Mouse (Mus musculus): ENCODE results near the gene Sel1l2. TPM values are rescaled to one million over a fixed set of nuclear protein-coding genes. Genes with fewer than 3 reads are reported as not detected.

The Sel1l2 gene
- not detected in 2 replicates for polyA plus RNA-seq (2015; fragmentation: Nextera tagmentation; extraction: Ambion mirVana)

GRCm38 (mm10) chr2:140389525-140389924 lies at the start of gene Sel1l2:
Sel1l2 (minus strand) TSS chr2:140389706.
- Histone ChIP-seq H3K27me3 (ENCODE audit: insufficient read depth, low read length) (no peaks in the 10 kb centered on the region), H3K4me3 (ENCODE audit: low read length) (no peak within 1 kb of the TSS), H3K9ac (replicated peaks; ENCODE audit: low read length) (no peak within 1 kb of the TSS), H3K36me3 (ENCODE audit: insufficient read depth, low read length) (no peaks in the 10 kb centered on the region), H3K27ac (ENCODE audit: low read length) (no peak within 1 kb of the TSS), H3K4me1 (ENCODE audit: insufficient read depth, low read length) (no peaks in the 10 kb centered on the region), H3K9me3 (ENCODE audit: low read length) (no peaks in the 10 kb centered on the region), H3K4me2 (replicated peaks; ENCODE audit: low read depth, low read length) (no peak within 1 kb of the TSS)
- WGBS = 28% methylated on average over 4 of the region's 4 CpGs
- no peak for ATAC-seq (ENCODE audit: low FRiP score, low TSS enrichment)

- no peak for ATAC-seq (ENCODE audit: low FRiP score, low TSS enrichment)
- Histone ChIP-seq H3K9ac (replicated peaks; ENCODE audit: low read length) (no peak overlapping the region), H3K4me3 (ENCODE audit: low read length) (no peak overlapping the region), H3K27me3 (ENCODE audit: insufficient read depth, low read length) (no peaks in the 10 kb centered on the region), H3K4me2 (replicated peaks; ENCODE audit: low read depth, low read length) (no peak overlapping the region), H3K4me1 (ENCODE audit: insufficient read depth, low read length) (no peaks in the 10 kb centered on the region), H3K9me3 (ENCODE audit: low read length) (no peaks in the 10 kb centered on the region), H3K27ac (ENCODE audit: low read length) (no peak overlapping the region), H3K36me3 (ENCODE audit: insufficient read depth, low read length) (no peaks in the 10 kb centered on the region)
- 71% methylated on average over 4 of the region's 4 CpGs for WGBS
These were observed 49.6 kb upstream of the Sel1l2 start for GRCm38 (mm10) chr2:140439081-140439480.

- WGBS = 25% methylated on average over 4 of the region's 4 CpGs
- Histone ChIP-seq H3K36me3 (ENCODE audit: insufficient read depth, low read length) (no peaks in the 10 kb centered on the region), H3K4me3 (ENCODE audit: low read length) (no peak overlapping the region), H3K9me3 (ENCODE audit: low read length) (no peaks in the 10 kb centered on the region), H3K4me1 (ENCODE audit: insufficient read depth, low read length) (no peaks in the 10 kb centered on the region), H3K27me3 (ENCODE audit: insufficient read depth, low read length) (no peaks in the 10 kb centered on the region), H3K9ac (replicated peaks; ENCODE audit: low read length) (no peak overlapping the region), H3K27ac (ENCODE audit: low read length) (no peak overlapping the region), H3K4me2 (replicated peaks; ENCODE audit: low read depth, low read length) (no peak overlapping the region)
- ATAC-seq (ENCODE audit: low FRiP score, low TSS enrichment) = peak; percentile 51; the same call in 1 of the 2 replicates
These were observed 37.8 kb upstream of the Sel1l2 start for GRCm38 (mm10) chr2:140427283-140427682.

DNA sequence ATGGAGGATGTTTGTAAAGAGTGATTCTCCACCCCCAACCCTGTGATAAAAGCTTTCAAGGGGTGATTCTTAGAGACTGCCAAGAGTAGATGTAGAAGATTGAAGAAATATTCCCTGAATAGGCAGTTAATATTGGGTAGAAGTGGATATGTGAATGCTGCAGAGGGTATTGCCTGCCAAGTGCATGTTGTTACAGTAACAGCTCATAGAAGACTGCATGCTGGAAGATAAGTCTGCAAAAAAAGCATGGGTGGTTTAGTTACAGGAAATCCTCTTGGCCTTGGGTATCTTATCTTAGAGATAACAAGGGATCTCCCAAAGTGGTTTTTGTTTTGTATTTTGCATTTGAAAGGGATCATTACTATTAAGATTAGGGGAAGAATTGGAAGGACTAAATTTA lies 36.3 kb upstream of the Sel1l2 start:
- Histone ChIP-seq H3K4me1 (ENCODE audit: insufficient read depth, low read length) (no peaks in the 10 kb centered on the region), H3K27ac (ENCODE audit: low read length) (no peak overlapping the region), H3K9ac (replicated peaks; ENCODE audit: low read length) (no peak overlapping the region), H3K9me3 (ENCODE audit: low read length) (no peaks in the 10 kb centered on the region), H3K4me2 (replicated peaks; ENCODE audit: low read depth, low read length) (no peak overlapping the region), H3K36me3 (ENCODE audit: insufficient read depth, low read length) (no peaks in the 10 kb centered on the region), H3K4me3 (ENCODE audit: low read length) (no peak overlapping the region), H3K27me3 (ENCODE audit: insufficient read depth, low read length) (no peaks in the 10 kb centered on the region)
- no peak for ATAC-seq (ENCODE audit: low FRiP score, low TSS enrichment)

GRCm38 (mm10) chr2:140395744-140396231 lies 6.3 kb upstream of the Sel1l2 start:
- 0% methylated on average over 37 of the region's 58 CpGs for WGBS
- no peak overlapping the region for H3K27ac ChIP-seq (ENCODE audit: low read length)

GRCm38 (mm10) chr2:140395179-140395578 lies 5.7 kb upstream of the Sel1l2 start, which contains the start of gene Macrod2:
Macrod2 (plus strand) TSS chr2:140395309.
- peak within 1 kb of the TSS; percentile 81 for H3K4me3 ChIP-seq (ENCODE audit: low read length)
- H3K9me3 ChIP-seq (ENCODE audit: low read length) = no peaks in the 10 kb centered on the region
- H3K9ac ChIP-seq (replicated peaks; ENCODE audit: low read length) = peak within 1 kb of the TSS; percentile 73
- peak within 1 kb of the TSS; percentile 95 for H3K4me2 ChIP-seq (replicated peaks; ENCODE audit: low read depth, low read length)
- H3K4me1 ChIP-seq (ENCODE audit: insufficient read depth, low read length) = 0 out of 2 replicates have a peak, but pooled peaks cover 4% of the 10 kb centered on the region
- no peaks in the 10 kb centered on the region for H3K36me3 ChIP-seq (ENCODE audit: insufficient read depth, low read length)
- H3K27me3 ChIP-seq (ENCODE audit: insufficient read depth, low read length) = no peaks in the 10 kb centered on the region
- peak; percentile 100 for ATAC-seq (ENCODE audit: low FRiP score, low TSS enrichment)
- H3K27ac ChIP-seq (ENCODE audit: low read length) = no peak within 1 kb of the TSS
- under 1% methylated on average over 41 of the region's 47 CpGs for WGBS

More at GRCm38 (mm10) chr2:140395744-140396231, 6.3 kb upstream of the Sel1l2 start:
- peak; percentile 71 for ATAC-seq (ENCODE audit: low FRiP score, low TSS enrichment)
- no peaks in the 10 kb centered on the region for H3K27me3 ChIP-seq (ENCODE audit: insufficient read depth, low read length)
- H3K9me3 ChIP-seq (ENCODE audit: low read length) = no peaks in the 10 kb centered on the region
- peak overlapping the region; percentile 95 for H3K4me2 ChIP-seq (replicated peaks; ENCODE audit: low read depth, low read length)
- peak overlapping the region; percentile 81 for H3K4me3 ChIP-seq (ENCODE audit: low read length)
- H3K4me1 ChIP-seq (ENCODE audit: insufficient read depth, low read length) = 0 out of 2 replicates have a peak, but pooled peaks cover 4% of the 10 kb centered on the region
- no peaks in the 10 kb centered on the region for H3K36me3 ChIP-seq (ENCODE audit: insufficient read depth, low read length)
- peak overlapping the region; percentile 73 for H3K9ac ChIP-seq (replicated peaks; ENCODE audit: low read length)

GRCm38 (mm10) chr2:140364804-140365203 lies 24.7 kb downstream of the Sel1l2 start:
- no peak for ATAC-seq (ENCODE audit: low FRiP score, low TSS enrichment)
- H3K36me3 ChIP-seq (ENCODE audit: insufficient read depth, low read length) = no peaks in the 10 kb centered on the region
- H3K9me3 ChIP-seq (ENCODE audit: low read length) = no peaks in the 10 kb centered on the region
- WGBS = 86% methylated on average over 1 of the region's 1 CpGs
- H3K4me1 ChIP-seq (ENCODE audit: insufficient read depth, low read length) = no peaks in the 10 kb centered on the region
- H3K27ac ChIP-seq (ENCODE audit: low read length) = no peak overlapping the region
- H3K9ac ChIP-seq (replicated peaks; ENCODE audit: low read length) = no peak overlapping the region
- H3K4me3 ChIP-seq (ENCODE audit: low read length) = no peak overlapping the region
- no peaks in the 10 kb centered on the region for H3K27me3 ChIP-seq (ENCODE audit: insufficient read depth, low read length)
- no peak overlapping the region for H3K4me2 ChIP-seq (replicated peaks; ENCODE audit: low read depth, low read length)

GRCm38 (mm10) chr2:140359905-140360304 lies 29.6 kb downstream of the Sel1l2 start:
- Histone ChIP-seq H3K27ac (ENCODE audit: low read length) (no peak overlapping the region), H3K4me2 (replicated peaks; ENCODE audit: low read depth, low read length) (no peak overlapping the region)
- ATAC-seq (ENCODE audit: low FRiP score, low TSS enrichment) = peak; percentile 89

DNA sequence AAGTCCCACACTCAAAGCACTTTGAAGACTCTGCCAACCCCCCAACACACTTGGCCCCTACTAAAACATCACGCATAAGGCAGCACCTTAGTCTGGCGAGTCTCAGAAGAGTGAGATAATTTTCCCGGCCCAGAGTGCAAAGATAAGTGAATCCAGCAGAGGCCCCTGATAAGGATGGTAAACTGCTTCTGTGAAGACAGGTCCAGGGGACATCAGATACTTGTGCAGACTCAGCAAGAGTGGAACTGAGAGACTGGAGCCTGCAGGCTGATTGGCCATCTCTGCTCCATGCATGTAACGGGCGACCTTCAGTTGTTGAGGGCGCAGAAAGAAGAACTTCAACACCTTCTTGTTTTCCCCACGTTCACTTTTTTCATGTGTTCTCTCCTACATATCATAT lies 47.1 kb downstream of the Sel1l2 start:
- H3K4me3 ChIP-seq (ENCODE audit: low read length) = no peak overlapping the region
- H3K9ac ChIP-seq (replicated peaks; ENCODE audit: low read length) = no peak overlapping the region
- H3K4me2 ChIP-seq (replicated peaks; ENCODE audit: low read depth, low read length) = no peak overlapping the region
- ATAC-seq (ENCODE audit: low FRiP score, low TSS enrichment) = no peak
- H3K36me3 ChIP-seq (ENCODE audit: insufficient read depth, low read length) = no peaks in the 10 kb centered on the region
- H3K9me3 ChIP-seq (ENCODE audit: low read length) = no peaks in the 10 kb centered on the region
- no peak overlapping the region for H3K27ac ChIP-seq (ENCODE audit: low read length)
- H3K4me1 ChIP-seq (ENCODE audit: insufficient read depth, low read length) = no peaks in the 10 kb centered on the region
- no peaks in the 10 kb centered on the region for H3K27me3 ChIP-seq (ENCODE audit: insufficient read depth, low read length)
- 86% methylated on average over 7 of the region's 7 CpGs for WGBS

More at GRCm38 (mm10) chr2:140359905-140360304, 29.6 kb downstream of the Sel1l2 start:
- 31% methylated on average over 2 of the region's 2 CpGs for WGBS
- Histone ChIP-seq H3K27me3 (ENCODE audit: insufficient read depth, low read length) (no peaks in the 10 kb centered on the region), H3K4me1 (ENCODE audit: insufficient read depth, low read length) (no peaks in the 10 kb centered on the region), H3K9ac (replicated peaks; ENCODE audit: low read length) (no peak overlapping the region), H3K9me3 (ENCODE audit: low read length) (no peaks in the 10 kb centered on the region), H3K4me3 (ENCODE audit: low read length) (no peak overlapping the region), H3K36me3 (ENCODE audit: insufficient read depth, low read length) (no peaks in the 10 kb centered on the region)

DNA sequence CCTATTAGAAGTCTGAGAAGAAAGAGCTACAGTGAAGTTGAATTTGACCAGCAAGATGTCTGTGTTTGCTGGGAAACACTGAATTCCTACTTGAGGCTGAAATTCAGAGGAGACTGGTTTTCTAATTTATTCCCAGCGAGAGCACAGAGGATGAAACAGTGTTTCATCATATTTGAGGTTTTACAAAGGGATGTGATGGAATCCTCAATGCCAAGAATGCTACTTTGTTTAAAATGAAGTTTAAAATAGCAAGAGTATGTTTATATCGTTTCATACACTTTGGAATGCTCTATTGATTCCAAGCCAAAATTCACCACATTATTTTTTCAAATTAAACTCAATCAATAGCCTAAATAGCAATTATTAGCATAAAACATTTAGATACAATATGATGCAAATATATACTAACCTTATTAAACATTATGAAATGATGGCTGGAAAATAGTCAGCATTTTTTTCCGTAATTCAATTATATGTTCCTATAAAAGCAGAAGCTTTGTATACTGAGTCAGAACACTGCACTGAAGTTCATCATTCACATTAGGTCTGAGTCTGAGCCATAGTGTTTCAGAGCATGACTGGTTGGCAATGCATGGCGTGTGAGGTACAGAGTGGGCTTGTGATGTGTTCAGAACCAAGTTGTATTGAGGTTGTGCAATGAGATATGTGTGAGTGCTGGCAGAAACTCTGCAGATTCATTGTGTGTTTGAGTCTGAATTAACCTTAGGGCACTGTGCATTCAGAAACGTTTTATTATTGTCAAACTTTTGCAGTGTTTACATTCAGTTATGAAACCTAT lies 58.8 kb downstream of the Sel1l2 start:
- Histone ChIP-seq H3K4me1 (ENCODE audit: insufficient read depth, low read length) (no peaks in the 10 kb centered on the region), H3K9me3 (ENCODE audit: low read length) (no peaks in the 10 kb centered on the region), H3K4me3 (ENCODE audit: low read length) (no peak overlapping the region), H3K4me2 (replicated peaks; ENCODE audit: low read depth, low read length) (no peak overlapping the region), H3K36me3 (ENCODE audit: insufficient read depth, low read length) (no peaks in the 10 kb centered on the region), H3K27me3 (ENCODE audit: insufficient read depth, low read length) (no peaks in the 10 kb centered on the region), H3K27ac (ENCODE audit: low read length) (no peak overlapping the region), H3K9ac (replicated peaks; ENCODE audit: low read length) (no peak overlapping the region)
- 74% methylated on average over 5 of the region's 5 CpGs for WGBS
- no peak for ATAC-seq (ENCODE audit: low FRiP score, low TSS enrichment)
